Mouse (Mus musculus): ENCODE data around the gene Lrp10. TPM values are rescaled to one million over a fixed set of nuclear protein-coding genes. Genes with fewer than 3 reads are reported as not detected.
A peak's percentile ranks its signal among the peaks of the same experiment; 100 is the strongest.

Gene Lrp10
- total RNA-seq, 2 experiments from 2014 or later: 28.5 to 31.2 TPM

GRCm38 (mm10) chr14:54432837-54433830 lies 30.8 kb upstream of the Lrp10 start:
- DNase-seq (ENCODE audit: low spot score): no peak

DNA sequence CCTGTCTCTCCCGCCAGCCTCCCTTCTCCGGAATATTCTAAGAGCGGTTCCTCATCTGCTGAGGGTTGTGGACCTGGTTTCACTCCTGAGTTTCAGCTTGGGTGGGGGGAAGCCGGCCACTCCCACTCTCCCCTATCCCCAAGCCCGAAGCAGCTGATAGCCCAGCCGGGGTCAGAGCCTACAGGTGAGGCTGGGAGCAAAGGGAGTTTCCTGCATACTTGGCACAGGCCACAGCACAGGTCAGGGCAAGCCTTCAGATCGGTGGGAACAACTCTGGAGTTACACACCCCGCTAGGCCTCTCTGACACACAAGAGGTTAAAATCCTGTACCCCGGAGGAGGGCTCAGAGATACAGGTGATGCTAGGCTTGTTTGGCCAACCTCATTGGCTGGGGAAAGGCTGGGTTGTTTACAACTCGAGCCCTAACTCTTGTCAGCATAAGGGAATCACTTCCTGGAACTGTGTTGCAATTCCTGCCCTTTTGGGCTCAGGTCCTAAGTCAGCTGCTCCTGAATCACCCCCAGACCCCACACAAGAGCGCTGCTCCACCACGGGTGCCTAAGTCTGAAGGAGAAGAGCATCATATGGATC lies 29.9 kb upstream of the Lrp10 start:
- peak; percentile 36 for DNase-seq (ENCODE audit: low spot score)

GRCm38 (mm10) chr14:54435194-54435918 lies 28.6 kb upstream of the Lrp10 start:
- DNase-seq (ENCODE audit: low spot score): no peak

GRCm38 (mm10) chr14:54439155-54439554 lies 24.8 kb upstream of the Lrp10 start:
- DNase-seq (ENCODE audit: low spot score): no peak

GRCm38 (mm10) chr14:54439610-54440009 lies 24.3 kb upstream of the Lrp10 start:
- DNase-seq (ENCODE audit: low spot score): no peak

DNA sequence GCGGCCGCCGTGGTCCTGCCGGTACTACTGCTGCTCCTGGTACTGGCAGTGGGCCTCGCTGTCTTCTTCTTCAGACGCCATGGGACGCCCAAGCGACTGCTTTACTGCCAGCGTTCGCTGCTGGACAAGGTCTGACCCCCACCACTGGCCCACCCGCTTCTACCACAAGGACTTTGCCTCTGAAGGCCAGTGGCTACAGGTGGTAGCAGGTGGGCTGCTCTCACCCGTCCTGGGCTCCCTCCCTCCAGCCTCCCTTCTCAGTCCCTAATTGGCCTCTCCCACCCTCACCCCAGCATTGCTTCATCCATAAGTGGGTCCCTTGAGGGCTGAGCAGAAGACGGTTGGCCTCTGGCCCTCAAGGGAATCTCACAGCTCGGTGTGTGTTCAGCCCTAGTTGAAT lies 23.4 kb upstream of the Lrp10 start:
- DNase-seq (ENCODE audit: low spot score): no peak

GRCm38 (mm10) chr14:54441365-54441764 lies 22.6 kb upstream of the Lrp10 start:
- no peak for DNase-seq (ENCODE audit: low spot score)

DNA sequence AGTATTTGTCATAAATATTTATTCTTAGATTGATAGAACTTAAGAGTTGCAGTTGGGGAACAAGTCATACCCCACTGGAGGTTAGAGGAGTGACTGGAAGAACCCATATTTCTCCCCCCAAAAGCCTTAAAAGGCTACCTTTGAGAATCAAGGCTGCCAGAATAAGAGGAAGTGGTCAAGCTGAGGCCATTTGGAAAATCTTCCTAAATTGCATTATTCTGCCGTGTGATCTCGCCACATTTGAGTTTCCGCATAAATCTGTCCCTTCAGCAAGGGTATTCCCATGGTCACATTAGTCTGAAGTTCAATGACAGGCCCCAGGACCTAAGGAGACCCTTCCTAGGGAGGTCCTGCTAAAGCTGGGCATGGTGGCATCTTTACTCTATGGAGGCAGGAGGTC lies 21.4 kb upstream of the Lrp10 start:
- DNase-seq (ENCODE audit: low spot score): no peak

DNA sequence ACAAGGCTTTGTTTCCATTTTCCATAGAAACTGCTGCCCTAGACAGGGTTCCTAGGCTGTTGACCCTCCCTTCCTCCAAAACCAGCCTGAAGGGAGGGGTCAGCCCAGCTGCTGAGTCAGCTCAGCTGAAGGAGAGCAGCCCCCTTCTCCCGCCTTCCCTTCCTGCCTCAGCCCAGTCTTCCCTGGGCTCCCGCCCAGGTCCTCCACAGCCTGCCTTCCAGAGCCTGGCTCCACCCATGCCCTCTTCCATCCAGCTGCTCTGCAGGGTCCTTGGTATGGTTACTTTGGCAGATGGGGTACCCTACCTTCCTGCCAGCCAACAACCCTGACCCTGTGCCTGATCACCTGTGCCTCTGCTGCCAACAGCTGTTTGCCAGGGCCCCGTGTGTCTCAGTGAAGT lies 20.7 kb upstream of the Lrp10 start:
- DNase-seq (ENCODE audit: low spot score): peak; percentile 58

DNA sequence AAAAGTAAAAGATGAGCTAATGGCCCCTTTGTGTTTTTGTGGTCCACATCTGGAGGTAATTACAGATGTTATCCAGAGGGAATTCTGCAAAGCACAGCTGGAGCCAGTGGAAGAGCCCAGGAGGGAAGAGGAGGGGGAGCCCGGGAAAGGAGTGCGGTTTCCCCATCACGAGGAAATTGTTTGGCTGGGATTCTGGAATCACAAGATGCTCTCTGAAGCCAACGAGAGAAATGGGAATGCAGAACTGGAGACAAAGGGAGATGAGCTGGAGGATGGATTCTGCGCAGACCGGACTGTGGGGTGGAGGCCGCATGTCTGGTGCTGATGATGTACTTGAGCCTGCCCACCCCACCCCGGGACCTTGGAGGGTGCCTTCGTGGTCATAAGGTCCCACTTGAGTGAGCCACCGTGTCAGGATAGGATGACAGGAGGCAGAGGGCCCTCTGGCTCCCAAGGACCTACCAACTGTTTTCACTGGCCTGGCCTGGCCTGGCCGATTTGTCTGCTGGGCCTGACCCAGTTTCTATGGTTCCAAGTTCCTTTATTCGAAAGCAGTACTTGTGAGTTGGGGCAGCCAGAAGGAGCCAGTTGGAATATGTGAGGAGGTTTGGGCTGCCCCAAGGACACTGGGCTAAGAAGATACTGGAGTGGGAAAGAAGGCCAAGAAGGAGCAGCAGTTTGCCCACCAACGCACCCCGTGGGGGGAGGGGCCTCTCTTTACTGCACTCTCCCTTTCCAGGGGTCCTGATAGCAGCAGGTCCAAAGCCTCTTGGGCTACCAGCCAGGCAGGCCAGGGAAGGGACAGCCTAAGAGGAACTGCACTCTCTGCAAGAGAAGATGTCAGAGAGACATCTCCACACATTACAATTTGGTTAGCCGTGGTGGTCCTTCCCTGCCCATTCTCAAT lies 20.0 kb upstream of the Lrp10 start:
- DNase-seq (ENCODE audit: low spot score): peak; percentile 88

- DNase-seq (ENCODE audit: low spot score): peak; percentile 37
Measured at GRCm38 (mm10) chr14:54445476-54445875, 18.5 kb upstream of the Lrp10 start.

DNA sequence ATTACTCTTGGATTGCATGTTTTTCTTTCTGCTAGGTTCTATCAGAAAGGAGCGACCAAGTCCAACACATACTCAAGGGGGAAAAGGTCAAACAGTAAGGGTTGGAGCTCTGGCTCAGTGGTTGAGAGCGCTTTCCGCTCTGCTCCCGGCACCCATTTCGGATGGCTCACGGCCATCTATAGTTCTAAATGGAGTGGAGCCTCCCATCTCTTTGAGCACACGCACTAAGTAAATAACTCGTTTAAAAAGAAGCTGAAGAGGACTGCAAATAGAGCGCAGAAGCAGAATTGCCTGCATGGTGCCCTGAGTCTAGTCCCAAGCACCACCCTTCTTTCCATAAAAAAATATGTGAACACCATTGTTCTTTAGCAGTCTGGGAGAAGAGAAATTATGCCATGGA lies 10.4 kb upstream of the Lrp10 start:
- DNase-seq (ENCODE audit: low spot score): no peak

DNA sequence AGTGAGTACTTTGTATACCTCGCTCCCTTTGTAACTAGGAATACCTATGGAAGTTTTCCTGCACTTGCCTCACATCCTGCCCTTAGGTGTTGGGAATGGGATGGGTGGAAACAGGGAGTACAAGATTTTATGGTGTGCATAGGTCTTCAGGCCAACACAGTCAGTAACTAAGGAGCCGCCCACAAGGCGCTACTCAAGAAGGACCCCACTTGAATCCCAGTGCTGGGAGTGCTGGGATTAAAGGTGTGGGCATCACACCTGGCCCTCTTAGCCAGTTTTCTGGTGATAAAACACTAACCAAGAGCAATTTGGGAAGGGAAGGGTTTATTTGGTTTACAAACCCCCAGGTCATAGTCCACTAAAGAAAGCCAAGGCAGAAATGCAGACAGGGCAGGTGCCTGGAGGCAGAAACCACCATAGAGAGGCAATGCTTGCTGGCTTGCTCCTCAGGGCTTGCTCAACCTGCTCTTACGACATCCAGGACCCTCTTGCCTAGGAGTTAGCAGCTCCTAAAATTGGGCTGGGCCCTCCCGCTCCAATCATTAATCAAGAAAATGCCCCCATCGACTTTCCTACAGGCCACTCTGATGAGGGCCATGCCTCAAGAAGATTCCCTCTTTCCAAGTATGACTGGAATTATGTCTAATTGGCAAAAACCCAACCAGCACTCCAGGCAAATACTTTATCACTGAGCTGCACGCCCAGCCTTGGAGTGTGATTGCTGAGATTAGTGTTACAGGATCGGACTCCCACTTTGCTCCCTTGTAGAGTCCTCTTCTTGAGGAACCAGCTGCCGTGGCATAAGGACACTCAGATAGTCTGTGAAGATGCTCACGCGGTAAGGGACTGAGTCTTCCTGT lies 9.0 kb upstream of the Lrp10 start:
- DNase-seq (ENCODE audit: low spot score): no peak

DNA sequence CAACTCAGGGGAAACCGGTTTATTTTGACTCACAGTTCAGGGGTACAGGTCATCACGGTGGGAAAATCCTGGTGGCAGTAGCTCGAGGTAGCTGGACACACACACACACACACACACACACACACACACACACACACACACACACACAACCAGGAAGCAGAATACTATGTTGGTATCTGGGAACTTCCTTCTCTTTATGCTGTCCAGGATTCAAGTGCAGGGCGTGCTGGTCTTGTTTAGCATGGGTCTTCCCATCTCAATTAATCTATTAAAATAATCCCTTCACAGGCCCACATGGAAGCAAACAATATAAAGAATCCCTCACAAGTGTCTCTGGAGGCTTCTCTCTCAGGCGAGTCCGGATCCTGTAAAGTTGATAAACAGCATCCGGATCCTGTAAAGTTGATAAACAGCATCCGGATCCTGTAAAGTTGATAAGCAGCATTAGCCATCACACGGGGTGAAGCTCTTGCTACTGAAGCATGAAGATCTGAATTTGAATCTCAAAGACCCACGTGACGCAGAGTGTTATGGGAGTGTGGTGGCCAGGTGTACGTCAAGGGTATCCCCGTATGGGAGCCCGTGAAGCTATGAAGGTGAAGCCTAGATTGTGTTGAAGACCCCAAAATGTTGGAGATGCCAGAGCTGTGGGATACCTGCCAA lies 5.9 kb upstream of the Lrp10 start:
- no peak for DNase-seq (ENCODE audit: low spot score)

GRCm38 (mm10) chr14:54462146-54462545 lies 1.8 kb upstream of the Lrp10 start:
- no peak for DNase-seq (ENCODE audit: low spot score)

DNA sequence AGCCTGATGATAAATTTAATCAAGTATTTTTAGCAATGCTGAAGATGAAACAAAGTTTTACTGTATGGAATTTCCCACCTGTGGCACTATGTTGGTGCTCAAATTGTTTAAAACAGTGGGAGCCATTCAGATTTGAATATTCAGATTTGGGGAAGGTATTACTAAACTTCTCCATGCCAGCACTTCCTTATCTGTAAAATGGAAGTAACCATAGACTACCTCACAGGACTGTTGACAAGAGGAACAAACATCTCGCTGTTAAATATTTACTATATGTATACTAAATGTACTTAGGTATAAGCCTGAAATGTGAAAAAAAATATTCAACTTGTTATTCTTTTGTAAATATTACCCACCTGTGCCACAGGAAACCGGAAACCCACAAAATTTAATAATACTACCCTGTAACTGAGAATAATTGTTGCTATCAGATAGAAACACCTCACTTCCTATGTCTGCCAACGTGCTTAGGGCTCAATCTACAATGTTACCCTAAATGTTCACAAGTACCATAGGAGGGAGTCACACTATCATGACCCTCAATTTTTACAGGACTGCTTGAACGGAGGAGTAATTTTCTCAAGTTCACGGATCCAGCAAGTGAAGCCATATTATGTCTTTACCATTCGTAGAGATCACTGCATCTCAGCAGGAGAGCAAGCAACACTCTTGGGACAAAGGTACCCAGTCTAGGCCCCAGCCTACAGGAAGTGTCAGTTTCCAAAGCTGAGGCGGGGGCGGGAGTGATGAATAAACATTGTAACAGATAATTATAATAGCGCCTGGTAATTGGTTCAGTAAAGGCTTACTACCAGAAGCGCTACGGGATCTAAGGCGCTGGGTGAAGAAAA lies 604 bp upstream of the Lrp10 start:
- no peak for DNase-seq (ENCODE audit: low spot score)

GRCm38 (mm10) chr14:54464293-54465005 lies 512 bp downstream of the Lrp10 start:
- DNase-seq (ENCODE audit: low spot score): peak; percentile 67

DNA sequence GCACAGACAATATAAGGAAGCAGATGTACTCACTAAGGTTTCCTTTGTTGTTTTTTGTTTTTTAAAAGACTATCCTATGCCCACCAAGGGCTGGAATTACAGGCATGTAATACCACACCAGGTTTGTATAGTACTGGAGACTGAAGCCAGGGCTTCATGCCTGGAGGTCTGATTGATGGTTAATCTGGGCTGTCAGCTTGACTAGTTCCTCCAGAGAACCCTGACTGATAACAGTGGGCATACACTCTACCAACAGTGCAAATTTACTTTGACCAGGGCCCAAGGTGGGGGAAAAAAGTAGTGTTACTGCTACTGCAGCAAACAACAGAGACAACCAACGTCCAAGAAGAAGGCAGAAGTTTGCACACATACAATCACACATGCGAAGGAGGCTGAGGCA lies 7.5 kb downstream of the Lrp10 start:
- DNase-seq (ENCODE audit: low spot score): no peak
